22 mouse cellular contexts compared by ENCODE assay signal in genomic region chr4:48181366-48181765, GRCm38 (mm10). TPM values are rescaled to one million over a fixed set of nuclear protein-coding genes. Genes with fewer than 3 reads are reported as not detected.
DNase-seq lines count a peak whose midpoint lies in the region; ATAC-seq and TF ChIP-seq lines count a peak whose summit lies in the region.
"Had no signal": no experiment of that assay in that cellular context is flagged by ENCODE, and none has a peak within 500 bp of the region (broad histone marks: within the 10 kb centered on the region; RNA-seq: fewer than 3 reads in every experiment).

No protein-coding gene starts in this region.

- H3K4me2 ChIP-seq in forebrain, postnatal 0 days (ENCODE audit: low read depth) = no peak overlapping the region
- H3K4me2 ChIP-seq in forebrain, embryonic 11.5 days (ENCODE audit: low read depth, low read length, severe bottlenecking) = no peak overlapping the region
- no peak overlapping the region for H3K4me2 ChIP-seq in liver, embryonic 12.5 days
- H3K4me2 ChIP-seq in liver, embryonic 11.5 days = no peak overlapping the region
- H3K4me2 ChIP-seq: embryonic facial prominence, embryonic 13.5 days; heart, embryonic 11.5 days; heart, embryonic 15.5 days had no signal

- 34% methylated on average over 6 of the region's 6 CpGs for WGBS in forebrain, postnatal 0 days
- WGBS in forebrain, embryonic 11.5 days = 63% methylated on average over 6 of the region's 6 CpGs
- WGBS in liver, embryonic 12.5 days (ENCODE audit: insufficient replicate concordance) = 73% methylated on average over 6 of the region's 6 CpGs
- WGBS in liver, embryonic 11.5 days = 84% methylated on average over 6 of the region's 6 CpGs

- no peak for TF ChIP-seq CTCF in forebrain, postnatal 0 days (IDR thresholded peaks at IDR 0.05; ENCODE audit: low read depth)
- TF ChIP-seq CTCF in brain, embryonic 14.5 days (IDR thresholded peaks at IDR 0.05; ENCODE audit: borderline replicate concordance, extremely low read depth, insufficient read depth, insufficient read length) = no peak

- no peaks in the 10 kb centered on the region for H3K4me1 ChIP-seq in forebrain, postnatal 0 days (ENCODE audit: insufficient read depth)
- H3K4me1 ChIP-seq in forebrain, embryonic 11.5 days (replicated peaks; ENCODE audit: control insufficient read depth, insufficient read depth, low read length) = peaks cover 3% of the 10 kb centered on the region; the same call in 1 of the 2 replicates
- H3K4me1 ChIP-seq in liver, embryonic 12.5 days = peaks cover 23% of the 10 kb centered on the region
- peaks cover 10% of the 10 kb centered on the region; the same call in 1 of the 2 replicates for H3K4me1 ChIP-seq in liver, embryonic 11.5 days (replicated peaks; ENCODE audit: control insufficient read depth, insufficient read depth, low read length)
- H3K4me1 ChIP-seq: embryonic facial prominence, embryonic 13.5 days; heart, embryonic 15.5 days had no signal

- peak overlapping the region; percentile 45; the same call in 1 of the 2 replicates for H3K27ac ChIP-seq in forebrain, postnatal 0 days (ENCODE audit: low read depth, low read length)
- no peak overlapping the region for H3K27ac ChIP-seq in forebrain, embryonic 11.5 days (ENCODE audit: low read depth, low read length)
- peak overlapping the region; percentile 36; the same call in 1 of the 2 replicates for H3K27ac ChIP-seq in liver, embryonic 12.5 days
- no peak overlapping the region; the same call in 1 of the 2 replicates for H3K27ac ChIP-seq in liver, embryonic 11.5 days (ENCODE audit: low read depth, low read length)
- H3K27ac ChIP-seq: embryonic facial prominence, embryonic 13.5 days; heart, adult 2 months; heart, embryonic 15.5 days had no signal

- ATAC-seq in forebrain, postnatal 0 days = peak; percentile 67
- no peak for ATAC-seq in forebrain, embryonic 11.5 days (replicated peaks; ENCODE audit: low FRiP score)
- no peak for ATAC-seq in liver, embryonic 12.5 days
- no peak for ATAC-seq in liver, embryonic 11.5 days (replicated peaks; ENCODE audit: low FRiP score)
- ATAC-seq: CD4-positive, CD25-positive, alpha-beta regulatory T cell, adult 4 months; intestine, embryonic 16.5 days had no signal

- no peaks in the 10 kb centered on the region for H3K36me3 ChIP-seq in forebrain, postnatal 0 days (ENCODE audit: insufficient read depth)
- no peaks in the 10 kb centered on the region for H3K36me3 ChIP-seq in forebrain, embryonic 11.5 days (ENCODE audit: control insufficient read depth, insufficient read depth, low read length)
- peaks cover 38% of the 10 kb centered on the region for H3K36me3 ChIP-seq in liver, embryonic 12.5 days
- no peaks in the 10 kb centered on the region for H3K36me3 ChIP-seq in liver, embryonic 11.5 days (ENCODE audit: control insufficient read depth, insufficient read depth, low read length)
- H3K36me3 ChIP-seq: heart, embryonic 15.5 days had no signal

- H3K9ac ChIP-seq in forebrain, postnatal 0 days = no peak overlapping the region
- H3K9ac ChIP-seq in forebrain, embryonic 11.5 days (ENCODE audit: low read length) = no peak overlapping the region
- H3K9ac ChIP-seq in liver, embryonic 12.5 days = no peak overlapping the region
- H3K9ac ChIP-seq in liver, embryonic 11.5 days (ENCODE audit: low read depth, low read length) = no peak overlapping the region
- H3K9ac ChIP-seq: embryonic facial prominence, embryonic 13.5 days; heart, embryonic 15.5 days had no signal

- no peaks in the 10 kb centered on the region for H3K27me3 ChIP-seq in forebrain, postnatal 0 days (ENCODE audit: insufficient read depth, low read length)
- no peaks in the 10 kb centered on the region for H3K27me3 ChIP-seq in forebrain, embryonic 11.5 days (ENCODE audit: control insufficient read depth, insufficient read depth, low read length)
- no peaks in the 10 kb centered on the region for H3K27me3 ChIP-seq in liver, embryonic 12.5 days (replicated peaks)
- no peaks in the 10 kb centered on the region for H3K27me3 ChIP-seq in liver, embryonic 11.5 days (replicated peaks; ENCODE audit: control insufficient read depth, insufficient read depth, low read length)
- H3K27me3 ChIP-seq: embryonic facial prominence, embryonic 13.5 days; heart, embryonic 15.5 days had no signal

- H3K9me3 ChIP-seq in forebrain, postnatal 0 days (ENCODE audit: low read length) = no peaks in the 10 kb centered on the region
- no peaks in the 10 kb centered on the region for H3K9me3 ChIP-seq in forebrain, embryonic 11.5 days (ENCODE audit: control insufficient read depth, low read length)
- H3K9me3 ChIP-seq in liver, embryonic 12.5 days (replicated peaks) = no peaks in the 10 kb centered on the region
- H3K9me3 ChIP-seq in liver, embryonic 11.5 days (ENCODE audit: control insufficient read depth, low read length) = no peaks in the 10 kb centered on the region
- H3K9me3 ChIP-seq: embryonic facial prominence, embryonic 13.5 days; G1E; heart, embryonic 15.5 days had no signal

- peak; percentile 23 to 24 for DNase-seq in cerebellum, postnatal 10 days
- no peak for DNase-seq in cerebellum, adult 9-10 months
- peak; percentile 40 for DNase-seq in forebrain, postnatal 0 days
- DNase-seq in forebrain, embryonic 11.5 days (ENCODE audit: low spot score) = no peak
- no peak for DNase-seq in liver, embryonic 11.5 days (ENCODE audit: low spot score)
- peak; percentile 45 for DNase-seq in brain, embryonic 14.5 days (ENCODE audit: low read depth)
- DNase-seq: adrenal gland, adult 8-10 months; adrenal gland, postnatal 36 days; B cell, adult 2 months; cerebellum, adult 11 months; cerebellum, adult 8-10 months; cerebellum, postnatal 36 days; gastrocnemius, postnatal 14 days; heart, adult 2 months; heart, postnatal 14 days had no signal

- no peak overlapping the region for H3K4me3 ChIP-seq in forebrain, postnatal 0 days (ENCODE audit: low read depth, low read length)
- H3K4me3 ChIP-seq in forebrain, embryonic 11.5 days (ENCODE audit: low read depth, low read length) = no peak overlapping the region
- H3K4me3 ChIP-seq in liver, embryonic 12.5 days = no peak overlapping the region
- H3K4me3 ChIP-seq in liver, embryonic 11.5 days (ENCODE audit: low read depth, low read length) = no peak overlapping the region
- H3K4me3 ChIP-seq: embryonic facial prominence, embryonic 13.5 days; heart, adult 2 months; heart, embryonic 15.5 days had no signal

- TF ChIP-seq POLR2A in brain, embryonic 14.5 days (IDR thresholded peaks at IDR 0.05; ENCODE audit: borderline replicate concordance, extremely low read depth, insufficient read depth, insufficient read length, poor library complexity, severe bottlenecking) = no peak

RNA-seq across cellular contexts. Expression of gene Stx17, which starts 56.7 kb away (rescaled TPM):
- 15.6 and 29.8 TPM in 2 replicates for total RNA-seq in forebrain, postnatal 0 days (2014; rRNA removed)
- 14.9 and 22.5 TPM in 2 replicates for polyA plus RNA-seq in forebrain, postnatal 0 days (2015; fragmentation: Nextera tagmentation; extraction: Ambion mirVana)
- polyA plus RNA-seq in forebrain, embryonic 11.5 days (2014; fragmentation: Nextera tagmentation; extraction: Ambion mirVana) = 24.9 and 29.9 TPM in 2 replicates
- polyA plus RNA-seq in liver, embryonic 12.5 days (2016; fragmentation: Nextera tagmentation; extraction: Ambion mirVana) = 24.1 TPM in 2 replicates
- 28.2 and 29.5 TPM in 2 replicates for polyA plus RNA-seq in liver, embryonic 11.5 days (2014; fragmentation: Nextera tagmentation; extraction: Ambion mirVana)
- polyA plus RNA-seq in brain, embryonic 14.5 days (2012; rRNA removed) = 10.2 and 11.5 TPM in 2 replicates

Comparison
In these comparisons a context has a peak if more than half of its experiments do, and no peak if none do; other contexts are left out.
1. DNase-seq: peak in cerebellum, postnatal 10 days (2 of 2), forebrain, postnatal 0 days (single experiment) and brain, embryonic 14.5 days (single experiment); none in cerebellum, adult 9-10 months (single experiment), forebrain, embryonic 11.5 days (single experiment) and liver, embryonic 11.5 days (single experiment).
2. H3K27ac ChIP-seq: peak in forebrain, postnatal 0 days (single experiment) and liver, embryonic 12.5 days (single experiment); none in forebrain, embryonic 11.5 days (single experiment) and liver, embryonic 11.5 days (single experiment).